Mouse (Mus musculus): ENCODE data around the gene Sgsm3.

DNA sequence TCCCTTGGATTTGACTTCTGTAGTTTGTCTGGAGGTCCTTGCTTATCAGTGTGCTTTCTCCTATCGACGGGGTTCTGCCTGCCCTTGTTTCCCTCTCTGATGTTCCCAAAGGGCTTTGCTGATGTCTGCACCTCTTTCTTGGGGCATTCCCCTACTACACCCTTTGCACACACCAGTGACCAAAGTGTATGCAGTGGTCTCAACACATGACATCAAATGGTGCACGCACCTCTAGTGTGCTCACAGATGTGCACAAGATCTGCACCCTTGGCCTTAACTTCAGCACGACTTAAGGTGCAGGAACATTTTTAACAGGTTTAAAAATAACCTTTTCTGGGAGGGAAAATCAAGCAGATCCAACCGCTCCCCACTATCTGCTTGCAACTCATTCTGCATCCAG, 38.2 kb upstream of the Sgsm3 start:
- TF ChIP-seq CTCF (IDR thresholded peaks at IDR 0.05; ENCODE audit: low read depth) = no peak
- no peak for TF ChIP-seq EP300 (IDR thresholded peaks at IDR 0.05; ENCODE audit: low read depth)
